Mouse (Mus musculus): Measurements from ENCODE around the gene Gys2. TPM values are rescaled to one million over a fixed set of nuclear protein-coding genes. Genes with fewer than 3 reads are reported as not detected.
A peak's percentile ranks its signal among the peaks of the same experiment; 100 is the strongest.

The Gys2 gene
- polyA plus RNA-seq, 1 experiment from 2014 or later, result 0.88 TPM

DNA sequence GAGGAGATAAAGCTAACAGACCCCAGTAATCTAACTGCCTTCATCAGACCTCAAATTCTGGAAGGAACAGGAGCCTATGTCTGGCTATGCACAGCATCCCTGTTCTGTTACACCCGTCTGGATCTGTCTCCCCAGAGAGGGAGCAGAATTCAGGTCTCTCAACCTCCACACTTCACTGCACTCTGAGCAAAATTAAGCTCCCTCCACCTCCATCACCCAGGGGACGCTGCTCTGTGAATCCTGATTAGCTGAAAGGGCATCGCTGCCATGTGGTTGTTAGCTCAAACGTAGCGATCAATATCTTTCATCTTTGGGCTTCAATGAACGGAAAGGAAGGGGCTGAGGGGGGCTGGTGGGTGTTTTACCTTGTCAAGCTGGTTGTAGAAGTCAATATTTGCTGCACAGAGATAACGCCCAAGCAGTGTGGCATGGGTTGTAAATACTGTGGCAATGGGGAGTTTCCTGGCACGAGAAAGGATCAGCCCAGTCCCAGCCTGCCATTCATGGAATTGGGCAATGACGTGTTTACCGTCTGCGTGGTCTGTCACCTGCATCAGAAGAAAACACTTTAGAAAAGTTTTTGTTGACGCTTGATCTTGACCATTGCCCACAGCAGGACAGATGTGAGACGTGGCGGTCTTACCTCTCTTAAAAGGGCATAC, 13.8 kb downstream of the Gys2 start:
- DNase-seq (ENCODE audit: low spot score), result no peak

DNA sequence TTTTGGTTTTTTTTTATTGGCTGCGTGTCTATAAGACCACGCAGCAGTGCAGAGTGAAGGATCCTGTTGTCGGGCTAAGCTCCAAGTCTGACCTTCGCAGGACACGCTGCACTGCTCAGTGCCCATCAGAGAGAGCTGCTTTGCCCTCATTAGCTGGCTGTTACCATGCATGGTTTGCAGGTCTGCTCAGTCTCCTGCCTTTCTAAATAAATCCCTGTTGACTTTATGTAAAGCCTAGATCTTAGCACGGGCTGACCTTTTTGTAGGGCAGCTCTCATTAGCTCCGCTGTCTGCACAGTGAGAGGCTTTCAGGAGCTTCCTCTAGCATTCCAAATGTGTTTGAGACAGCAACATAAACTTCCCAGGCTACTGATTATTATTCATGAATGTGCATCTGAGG, 14.9 kb downstream of the Gys2 start:
- no peak for DNase-seq (ENCODE audit: low spot score)

DNA sequence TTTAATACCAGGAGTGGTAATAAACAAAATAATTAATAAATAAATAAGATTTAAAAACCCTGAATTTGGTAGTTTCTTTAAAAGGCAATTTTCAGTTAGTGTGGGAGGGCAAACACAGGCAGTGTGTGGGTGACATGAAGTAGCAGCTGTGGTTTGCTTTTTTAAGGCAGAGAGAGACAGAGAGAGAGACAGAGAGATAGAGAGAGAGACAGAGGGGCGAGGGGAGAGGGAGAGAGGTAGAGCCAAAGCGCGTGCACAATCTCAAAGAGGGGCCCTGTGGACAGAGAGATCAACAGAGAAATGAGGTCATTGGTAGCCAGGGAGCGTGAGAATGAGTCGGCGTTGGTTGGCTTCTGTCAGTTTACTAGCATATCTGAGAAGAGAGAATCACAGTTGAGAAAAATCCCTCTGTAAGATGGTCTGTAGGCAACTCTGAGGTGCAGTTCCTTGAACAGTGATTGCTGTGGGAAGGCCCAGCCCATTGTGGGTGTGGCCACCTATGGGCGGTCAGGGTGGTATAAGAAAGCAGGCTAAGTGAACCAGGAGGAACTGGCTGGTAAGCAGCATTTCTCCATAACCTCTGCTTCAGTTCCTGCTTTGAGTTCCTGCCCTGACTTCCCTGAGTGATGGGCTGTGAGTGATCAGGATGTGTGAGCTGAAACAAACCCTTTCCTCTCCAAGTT, 17.5 kb downstream of the Gys2 start:
- DNase-seq (ENCODE audit: low spot score), result peak; percentile 13

DNA sequence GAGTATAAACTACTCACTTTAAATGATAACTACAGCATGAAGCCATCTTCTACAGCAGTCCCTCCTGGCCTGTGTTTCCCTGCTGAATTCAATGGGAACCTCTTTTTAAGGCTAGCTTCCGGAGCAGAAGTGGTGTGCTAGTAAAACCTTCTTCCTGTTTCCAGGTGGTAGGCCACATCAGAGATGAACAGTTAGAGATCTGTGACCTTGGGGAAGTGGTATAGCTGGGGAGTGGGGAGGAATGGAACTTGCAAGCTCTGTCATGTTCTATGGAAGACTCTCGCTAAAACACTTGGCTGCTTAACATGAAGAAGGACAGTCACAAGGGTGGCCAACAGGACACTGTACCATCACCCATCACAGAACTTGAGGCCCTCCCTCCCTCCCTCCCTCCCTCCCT, 19.6 kb downstream of the Gys2 start:
- peak; percentile 83 for DNase-seq (ENCODE audit: low spot score)

DNA sequence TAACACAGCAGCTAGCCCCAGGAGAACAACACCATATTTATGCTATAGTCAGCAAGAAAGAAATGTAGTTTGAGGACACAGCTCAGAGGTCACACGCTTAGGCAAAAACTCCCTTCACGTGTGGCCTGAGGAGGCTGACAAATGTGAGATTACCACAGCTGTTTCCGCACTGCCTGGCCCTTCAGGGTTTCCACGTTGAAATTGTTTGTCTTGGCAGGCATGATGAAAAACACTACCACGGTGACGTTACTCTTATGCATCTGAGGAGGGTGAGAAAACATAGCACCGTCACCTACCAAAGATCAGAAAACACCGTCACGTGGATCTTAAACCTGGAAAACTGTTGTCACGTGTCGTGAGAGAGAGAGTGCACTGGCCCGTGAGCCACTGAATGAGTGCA, 21.5 kb downstream of the Gys2 start:
- DNase-seq (ENCODE audit: low spot score), result no peak

DNA sequence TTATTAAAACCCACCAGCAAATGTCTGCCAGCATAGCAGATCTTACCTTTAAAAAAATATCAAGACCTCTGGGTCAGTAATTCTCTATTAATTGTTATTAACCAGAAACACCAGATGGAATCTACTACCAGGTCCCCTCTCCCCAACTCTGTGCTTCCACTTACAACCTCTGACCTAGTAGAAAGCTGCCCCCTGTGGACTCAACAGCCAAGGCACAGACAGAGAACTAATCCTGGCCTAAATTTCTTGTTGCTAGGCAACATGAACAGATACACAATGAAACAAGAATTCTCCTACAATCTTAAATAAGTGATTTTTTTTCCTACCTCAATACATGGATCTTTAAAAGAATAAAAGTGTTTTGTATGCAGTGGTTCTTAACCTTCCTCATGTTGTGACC, 43.8 kb downstream of the Gys2 start:
- no peak for DNase-seq (ENCODE audit: low spot score)

DNA sequence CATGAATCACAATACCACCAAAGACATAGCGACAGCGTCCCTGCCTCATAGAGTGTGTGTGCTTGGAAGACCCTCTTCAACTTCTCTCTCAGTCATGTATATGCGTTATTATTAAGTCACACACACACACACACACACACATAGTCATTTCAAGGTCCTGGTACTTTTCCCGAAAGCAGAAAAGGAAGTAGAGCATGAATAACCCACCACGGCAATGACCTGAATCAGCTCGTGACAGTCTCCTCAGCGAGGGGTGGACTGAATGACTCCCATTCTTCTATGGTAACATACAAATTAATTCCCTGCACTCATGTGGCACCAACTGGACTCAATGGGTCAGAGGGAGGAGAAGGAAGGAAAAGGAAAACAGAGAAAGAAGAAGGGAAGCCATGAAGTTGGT, 47.9 kb downstream of the Gys2 start:
- DNase-seq (ENCODE audit: low spot score), result no peak

DNA sequence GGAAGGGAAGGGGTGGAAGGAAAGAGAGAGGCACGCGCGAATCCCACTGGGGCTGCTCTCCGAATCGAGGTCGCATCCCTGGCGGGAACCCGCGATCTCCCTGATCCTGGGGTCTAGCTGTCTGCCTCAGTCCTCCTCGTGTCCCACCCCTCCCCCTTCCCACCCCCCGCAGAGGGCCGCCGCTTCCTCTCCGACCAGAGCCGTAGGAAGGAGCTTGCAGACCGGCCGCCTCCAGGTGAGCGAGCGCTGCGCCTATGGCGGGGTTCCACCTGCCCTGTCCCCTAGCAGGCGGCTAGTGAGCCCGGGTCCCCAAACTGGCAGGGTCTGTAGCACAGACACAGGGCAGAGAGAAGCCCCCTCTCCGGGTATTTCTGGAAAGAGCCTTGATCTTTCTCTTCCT, 58.3 kb downstream of the Gys2 start:
- DNase-seq (ENCODE audit: low spot score), result no peak

DNA sequence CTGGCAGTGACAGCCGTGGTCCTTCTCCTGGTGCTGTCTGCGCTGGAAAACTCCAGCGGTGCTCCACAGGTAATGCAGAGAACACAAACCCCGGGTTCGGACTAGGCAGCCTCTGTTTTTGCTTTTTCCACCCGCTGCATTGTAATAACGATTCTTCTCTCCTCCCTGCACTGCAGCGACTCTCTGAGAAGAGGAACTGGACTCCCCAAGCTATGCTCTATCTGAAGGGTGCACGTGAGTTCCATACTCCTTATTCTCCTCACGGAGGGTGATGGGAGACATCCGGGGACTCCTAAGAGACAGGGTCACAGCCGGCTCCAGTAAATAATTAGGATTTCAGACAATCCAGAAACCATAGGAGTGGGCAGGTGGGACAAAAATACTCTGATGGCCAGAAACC, 59.1 kb downstream of the Gys2 start:
- no peak for DNase-seq (ENCODE audit: low spot score)

DNA sequence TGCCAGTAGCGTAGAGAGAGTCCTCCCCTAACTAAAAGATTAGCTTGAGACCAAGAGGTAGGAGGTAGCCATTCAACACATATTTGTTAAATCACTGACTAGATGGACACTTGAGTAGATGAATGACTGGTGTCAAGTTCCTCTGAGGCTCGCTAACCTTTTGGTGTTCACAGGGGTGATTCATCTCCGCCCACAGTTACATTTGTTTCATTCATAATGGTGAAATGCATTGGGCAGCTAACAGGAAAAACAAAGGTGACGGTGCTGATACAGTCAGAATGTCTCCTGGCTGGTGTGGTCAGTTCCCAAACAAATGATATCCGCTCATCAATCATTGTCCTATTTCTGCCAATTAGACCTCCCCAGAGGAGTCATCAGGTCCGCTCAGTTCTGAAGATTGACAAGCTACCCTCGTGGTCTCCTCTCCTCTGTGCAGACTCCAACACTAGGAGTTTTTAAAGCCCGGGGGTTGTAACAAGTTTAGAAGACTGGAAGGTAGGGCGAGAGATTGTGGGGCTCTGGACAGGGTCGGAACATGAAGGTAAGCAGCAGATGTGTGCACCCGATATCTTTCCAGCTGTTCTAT, 59.9 kb downstream of the Gys2 start, which contains the start of gene Spx:
Gene Spx, plus strand, starts transcription at position 536 of the 586 bp plus-strand sequence.
- DNase-seq (ENCODE audit: low spot score), result no peak

DNA sequence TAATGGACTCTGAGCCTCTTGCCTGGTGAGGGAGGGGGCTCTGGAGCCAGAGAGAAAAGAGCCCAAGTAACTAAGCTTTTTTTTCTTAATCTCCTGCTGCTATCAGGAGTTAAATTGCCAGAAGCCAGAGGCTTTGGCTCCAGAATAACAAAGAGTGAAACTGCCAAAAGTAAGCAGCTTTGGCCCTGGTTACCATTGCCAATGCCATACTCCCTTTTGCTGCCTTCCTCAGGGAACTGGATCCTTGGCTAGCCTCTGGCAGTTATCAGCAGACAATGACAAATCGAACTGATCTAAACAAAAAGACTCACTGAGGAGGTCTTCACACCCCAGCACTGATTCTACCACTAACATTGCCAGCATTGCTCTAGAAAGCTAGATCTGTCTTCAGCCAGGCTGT, 61.8 kb downstream of the Gys2 start:
- no peak for DNase-seq (ENCODE audit: low spot score)

DNA sequence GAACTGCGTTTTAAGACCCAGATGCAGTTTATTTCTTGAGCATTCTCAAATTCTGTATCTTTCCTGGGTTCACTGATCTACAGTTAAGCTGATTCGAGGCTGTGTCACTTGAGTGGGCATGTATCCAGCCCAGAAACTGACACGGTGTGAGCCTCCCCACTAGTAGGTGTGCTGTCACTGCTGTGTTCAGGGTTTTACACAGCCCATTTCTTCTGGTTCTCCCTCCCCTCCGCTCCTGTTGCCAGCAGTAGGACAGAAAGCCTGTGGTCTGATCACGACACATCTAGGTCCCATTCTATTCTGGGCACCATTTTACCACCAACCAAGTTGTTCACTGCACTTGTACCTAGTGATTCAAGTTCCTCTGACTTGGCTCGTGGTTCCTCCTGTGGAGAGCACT, 77.2 kb downstream of the Gys2 start:
- no peak for DNase-seq (ENCODE audit: low spot score)

DNA sequence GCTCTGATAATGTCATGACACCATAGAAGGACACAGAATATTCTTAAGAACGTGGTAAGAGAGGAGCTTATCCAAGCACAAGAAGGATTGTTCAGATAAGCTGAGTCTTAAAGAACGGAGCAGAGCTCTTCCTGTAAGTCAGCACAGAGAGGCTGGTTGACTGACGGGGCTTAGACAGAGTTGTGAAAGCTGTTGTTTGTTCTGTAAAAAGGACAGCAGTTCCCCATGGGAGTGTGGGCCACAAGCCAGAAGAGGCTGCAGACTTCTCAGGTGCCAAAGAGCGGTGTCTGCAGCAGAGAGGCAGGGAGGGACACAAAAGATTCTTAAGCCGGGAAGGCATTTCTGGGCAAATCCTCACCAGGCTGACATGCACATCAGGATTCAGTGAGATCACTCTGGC, 78.2 kb downstream of the Gys2 start:
- DNase-seq (ENCODE audit: low spot score), result no peak

DNA sequence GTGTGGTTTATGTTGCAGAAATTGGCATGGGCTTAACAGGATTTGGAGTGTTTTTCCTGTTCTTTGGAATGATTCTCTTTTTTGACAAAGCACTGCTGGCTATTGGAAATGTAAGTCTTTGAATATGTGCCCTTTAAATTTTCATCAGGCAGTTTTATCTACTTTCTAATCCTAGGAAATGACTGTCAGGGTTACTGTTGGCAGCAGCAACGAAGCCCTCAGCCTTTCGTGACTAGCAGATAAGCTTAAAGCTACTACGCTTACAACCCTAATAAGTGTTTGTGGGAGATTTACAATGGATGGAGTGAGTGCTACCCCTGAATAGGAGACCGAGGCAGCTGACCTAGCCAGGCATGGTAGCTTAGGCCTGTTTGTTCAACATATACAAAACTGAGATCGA, 80.6 kb downstream of the Gys2 start:
- DNase-seq (ENCODE audit: low spot score), result no peak

DNA sequence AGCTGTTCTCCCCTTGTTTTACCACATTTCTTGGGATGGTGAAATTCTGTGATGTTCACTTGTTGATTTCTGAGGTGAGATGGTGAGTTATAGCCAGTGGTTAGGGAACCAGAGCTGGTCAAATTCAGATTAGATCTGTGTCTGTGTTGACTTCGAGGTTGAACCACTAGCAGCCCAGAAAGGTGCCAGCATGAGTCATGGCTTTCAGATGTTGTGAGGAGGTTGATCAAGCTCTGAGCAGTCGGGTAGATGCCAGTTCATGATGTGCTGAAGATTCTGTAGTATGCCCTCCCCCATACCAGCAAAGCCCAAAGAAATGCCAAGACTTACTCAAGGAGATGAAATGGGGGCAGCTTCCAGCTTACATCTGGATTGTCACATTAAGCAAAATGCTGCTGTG, 83.8 kb downstream of the Gys2 start:
- DNase-seq (ENCODE audit: low spot score), result no peak

DNA sequence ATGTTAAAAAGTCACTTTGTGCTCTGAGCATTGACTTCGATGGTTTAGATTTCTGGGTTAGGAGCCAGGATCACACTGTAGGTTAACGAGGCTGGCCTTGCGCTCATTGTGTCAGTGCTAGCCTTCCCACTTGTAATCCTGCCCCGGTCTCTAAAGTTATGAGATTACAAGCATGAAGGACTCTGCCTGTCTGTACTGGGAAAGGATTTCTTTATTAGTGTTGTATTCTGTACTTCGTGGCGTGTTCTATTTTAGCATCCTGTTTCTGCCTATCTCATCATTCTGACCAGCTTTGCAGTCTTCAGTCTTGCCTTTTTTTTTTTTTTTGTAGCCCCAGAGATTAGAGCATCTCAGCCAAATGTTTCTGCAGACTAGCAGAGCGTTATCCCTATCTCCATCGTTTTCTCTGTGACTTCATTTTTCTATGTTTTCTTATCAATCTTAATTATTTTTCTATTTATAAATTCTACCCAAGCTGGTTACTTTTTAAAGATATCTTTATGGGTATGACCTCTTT, 85.1 kb downstream of the Gys2 start:
- no peak for DNase-seq (ENCODE audit: low spot score)

DNA sequence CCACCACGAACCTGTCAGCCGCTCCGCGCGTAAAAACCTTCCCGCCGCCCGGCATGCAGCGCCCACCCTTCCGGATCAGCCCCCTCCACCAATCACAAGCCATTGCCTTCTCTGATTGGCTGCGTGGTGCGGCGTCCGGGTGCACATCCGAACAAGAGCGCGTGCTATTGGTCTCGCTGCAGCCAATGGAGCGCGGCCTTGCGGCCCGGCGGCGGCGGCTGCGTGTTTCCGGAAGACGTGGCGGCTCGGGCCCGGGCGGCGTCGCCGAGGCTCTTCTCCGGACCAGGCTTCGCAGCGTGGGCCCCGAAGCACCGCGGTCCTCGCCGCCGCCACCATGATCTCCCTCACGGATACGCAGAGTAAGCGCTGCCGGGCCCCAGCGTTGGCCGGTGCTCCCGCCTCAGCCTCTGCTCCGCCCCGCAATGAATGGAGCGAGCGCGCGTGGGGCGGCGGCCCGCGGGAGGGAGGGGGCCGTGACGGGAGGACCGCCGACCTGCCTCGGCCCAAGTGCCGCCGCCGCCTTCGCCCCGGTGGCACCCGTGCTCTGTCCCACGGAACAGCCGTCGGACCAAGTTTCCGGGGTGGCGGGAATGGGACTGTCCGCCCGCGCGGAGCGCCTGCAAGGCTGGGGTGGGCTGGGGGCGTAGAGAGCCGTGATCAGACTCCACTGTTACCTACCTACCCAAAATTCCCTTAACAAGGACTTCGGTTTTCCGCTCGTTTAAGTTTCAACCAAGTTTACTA, 85.7 kb downstream of the Gys2 start, which contains the start of the genes Recql and Golt1b:
Gene Recql, minus strand, starts transcription at position 77 of the 744 bp plus-strand sequence.
Gene Golt1b, plus strand, starts transcription at position 211 of the 744 bp plus-strand sequence.
- DNase-seq (ENCODE audit: low spot score), result peak; percentile 97

DNA sequence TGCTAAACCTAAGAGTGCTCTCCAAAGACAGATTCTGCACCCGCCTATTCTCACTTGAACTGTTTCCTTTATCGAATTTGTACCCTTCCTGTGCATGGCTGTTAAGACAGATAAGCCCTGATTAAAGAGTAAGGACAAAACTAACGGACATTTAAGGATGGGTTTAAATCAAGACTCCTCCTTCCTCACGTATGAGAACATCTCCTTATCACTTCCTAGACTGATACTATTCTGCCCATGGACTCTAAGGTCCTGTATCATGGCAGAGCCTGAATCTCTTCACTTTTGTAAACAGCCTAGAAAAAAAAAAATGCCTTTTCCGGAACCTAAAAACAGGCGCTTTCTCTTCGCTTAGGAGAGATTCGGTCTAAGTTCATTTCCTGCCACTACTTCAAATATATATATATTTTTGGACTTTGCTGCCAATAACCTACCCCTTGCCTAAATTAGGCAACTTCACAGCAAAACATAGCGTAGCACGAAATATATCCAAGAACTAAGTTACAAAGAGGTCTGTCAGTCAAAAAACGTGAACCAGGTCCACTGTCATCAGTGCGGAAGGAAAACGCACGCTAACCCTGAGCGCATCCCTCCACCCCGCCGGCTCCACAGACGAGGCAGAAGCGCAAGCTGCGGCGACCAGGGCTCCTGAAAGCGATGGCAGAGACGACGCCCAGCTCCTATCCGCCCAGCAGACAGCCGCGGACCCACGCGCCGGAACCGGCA, 86.5 kb downstream of the Gys2 start:
- no peak for DNase-seq (ENCODE audit: low spot score)

DNA sequence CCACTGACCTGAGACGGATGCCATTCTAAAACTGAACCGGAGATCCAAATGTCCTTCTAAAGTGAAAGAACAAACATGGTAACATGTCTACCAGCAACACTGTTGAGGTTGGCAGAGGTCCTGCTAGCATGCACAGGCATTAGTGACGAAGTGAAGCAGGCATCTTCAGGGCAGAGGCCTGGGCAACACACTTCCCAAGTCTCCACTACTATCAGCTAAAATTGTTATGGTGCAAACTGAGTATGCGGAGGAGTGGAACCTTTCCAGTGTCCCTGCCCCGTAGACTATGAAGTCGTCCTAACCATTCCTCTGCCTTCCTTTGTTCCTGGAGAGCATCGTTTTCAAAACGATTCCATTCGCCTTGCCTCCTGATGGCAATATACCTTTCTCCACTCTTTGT, 88.4 kb downstream of the Gys2 start:
- DNase-seq (ENCODE audit: low spot score), result no peak

DNA sequence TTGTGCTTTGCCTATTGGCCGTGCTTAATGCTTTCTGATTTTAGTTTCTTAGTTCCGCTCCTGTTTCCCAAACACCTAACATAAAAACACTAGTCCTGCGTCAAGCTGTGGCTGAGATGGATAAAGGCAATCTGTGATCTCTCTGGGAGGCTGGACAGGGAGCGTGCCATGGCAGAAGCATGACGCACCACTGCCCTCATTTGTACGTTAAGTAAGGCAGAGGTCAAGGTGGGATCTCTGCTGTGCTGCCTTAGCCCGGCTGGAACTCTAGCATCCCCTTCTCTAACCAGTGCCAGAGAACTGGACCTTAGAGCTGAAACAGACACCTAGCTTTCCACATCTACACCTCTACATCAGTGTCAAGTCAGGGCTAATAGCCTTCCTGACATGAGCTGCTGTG, 91.3 kb downstream of the Gys2 start:
- no peak for DNase-seq (ENCODE audit: low spot score)

DNA sequence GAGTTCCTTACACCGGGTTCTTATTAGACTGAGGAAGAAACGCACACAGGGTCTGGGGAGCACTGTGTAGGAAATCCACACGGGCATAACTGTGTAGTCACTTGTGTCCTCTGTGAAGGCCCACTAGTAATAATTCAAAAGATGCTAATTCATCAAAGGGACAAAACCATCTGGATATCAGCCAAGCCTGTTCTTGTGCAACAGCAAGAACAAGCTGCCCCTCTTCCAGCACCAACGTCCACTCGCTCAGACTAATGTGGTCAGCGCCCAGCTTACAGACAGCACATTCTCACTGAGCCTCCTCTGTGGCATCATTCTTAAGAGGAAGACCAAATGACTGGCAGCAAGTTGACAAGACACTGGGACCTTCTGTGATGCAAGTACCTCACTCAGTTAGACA, 92.9 kb downstream of the Gys2 start:
- DNase-seq (ENCODE audit: low spot score), result no peak

Data from thymus, postnatal 0 days (tissue).